Mouse (Mus musculus): ENCODE data around the gene Numb. TPM values are rescaled to one million over a fixed set of nuclear protein-coding genes. Genes with fewer than 3 reads are reported as not detected.

Gene Numb
- polyA plus RNA-seq, 1 experiment from 2014 or later = 30.7 TPM

- Histone ChIP-seq H3K36me3 (replicated peaks; ENCODE audit: control insufficient read depth, insufficient read depth, low read depth, low read length) (no peaks in the 10 kb centered on the region), H3K4me1 (ENCODE audit: control insufficient read depth, insufficient read depth, low read length) (peaks cover 3% of the 10 kb centered on the region), H3K9me3 (replicated peaks; ENCODE audit: control insufficient read depth, low read length) (no peaks in the 10 kb centered on the region), H3K4me2 (ENCODE audit: low read depth, low read length) (no peak overlapping the region), H3K27ac (replicated peaks; ENCODE audit: low read depth, low read length) (no peak overlapping the region), H3K27me3 (ENCODE audit: control insufficient read depth, insufficient read depth, low read length) (no peaks in the 10 kb centered on the region; the same call in 1 of the 2 replicates), H3K9ac (replicated peaks; ENCODE audit: low read length) (no peak overlapping the region), H3K4me3 (ENCODE audit: low read depth, low read length) (no peak overlapping the region)
- ATAC-seq (replicated peaks; ENCODE audit: insufficient number of reproducible peaks, low FRiP score, low TSS enrichment, low read depth) (no peak), DNase-seq (ENCODE audit: low spot score) (no peak)
- WGBS = 82% methylated on average over 10 of the region's 10 CpGs
These were observed 163.0 kb downstream of the Numb start for GRCm38 (mm10) chr12:83758735-83759134.

GRCm38 (mm10) chr12:83752495-83752894 is 169.2 kb downstream of the Numb start:
- ATAC-seq (replicated peaks; ENCODE audit: insufficient number of reproducible peaks, low FRiP score, low TSS enrichment, low read depth) (no peak), DNase-seq (ENCODE audit: low spot score) (no peak)
- no peak overlapping the region for H3K27ac ChIP-seq (replicated peaks; ENCODE audit: low read depth, low read length)
- no peaks in the 10 kb centered on the region for H3K4me1 ChIP-seq (ENCODE audit: control insufficient read depth, insufficient read depth, low read length)
- H3K9ac ChIP-seq (replicated peaks; ENCODE audit: low read length) = no peak overlapping the region
- no peak overlapping the region for H3K4me3 ChIP-seq (ENCODE audit: low read depth, low read length)
- no peaks in the 10 kb centered on the region for H3K27me3 ChIP-seq (ENCODE audit: control insufficient read depth, insufficient read depth, low read length)
- no peaks in the 10 kb centered on the region for H3K9me3 ChIP-seq (replicated peaks; ENCODE audit: control insufficient read depth, low read length)
- no peak overlapping the region for H3K4me2 ChIP-seq (ENCODE audit: low read depth, low read length)
- no peaks in the 10 kb centered on the region for H3K36me3 ChIP-seq (replicated peaks; ENCODE audit: control insufficient read depth, insufficient read depth, low read depth, low read length)
- 27% methylated on average over 2 of the region's 2 CpGs for WGBS

GRCm38 (mm10) chr12:83749186-83749585 is 172.5 kb downstream of the Numb start:
- WGBS = 61% methylated on average over 1 of the region's 1 CpGs
- Histone ChIP-seq H3K4me3 (ENCODE audit: low read depth, low read length) (no peak overlapping the region), H3K36me3 (replicated peaks; ENCODE audit: control insufficient read depth, insufficient read depth, low read depth, low read length) (no peaks in the 10 kb centered on the region), H3K27me3 (ENCODE audit: control insufficient read depth, insufficient read depth, low read length) (no peaks in the 10 kb centered on the region), H3K27ac (replicated peaks; ENCODE audit: low read depth, low read length) (no peak overlapping the region), H3K4me2 (ENCODE audit: low read depth, low read length) (no peak overlapping the region), H3K4me1 (ENCODE audit: control insufficient read depth, insufficient read depth, low read length) (no peaks in the 10 kb centered on the region), H3K9me3 (replicated peaks; ENCODE audit: control insufficient read depth, low read length) (no peaks in the 10 kb centered on the region), H3K9ac (replicated peaks; ENCODE audit: low read length) (no peak overlapping the region)
- ATAC-seq (replicated peaks; ENCODE audit: insufficient number of reproducible peaks, low FRiP score, low TSS enrichment, low read depth) (no peak), DNase-seq (ENCODE audit: low spot score) (no peak)

Other genes with a start within 250 kb of the Numb start
- gene Psen1, start 233.8 kb downstream of the Numb start, polyA plus RNA-seq (2014; fragmentation: Nextera tagmentation; extraction: Ambion mirVana) = 69.8 and 70.8 TPM in 2 replicates
- 0.06 TPM in 1 of 2 replicates, not detected in the other for gene Papln, start 158.3 kb downstream of the Numb start, polyA plus RNA-seq (2014; fragmentation: Nextera tagmentation; extraction: Ambion mirVana)
- 15.0 and 17.4 TPM in 2 replicates for gene Riox1, start 28.7 kb upstream of the Numb start, polyA plus RNA-seq (2014; fragmentation: Nextera tagmentation; extraction: Ambion mirVana)
- gene Heatr4, start 62.9 kb upstream of the Numb start, polyA plus RNA-seq (2014; fragmentation: Nextera tagmentation; extraction: Ambion mirVana) = not detected in 2 replicates
- 10.8 and 12.9 TPM in 2 replicates for gene Acot2, start 65.9 kb upstream of the Numb start, polyA plus RNA-seq (2014; fragmentation: Nextera tagmentation; extraction: Ambion mirVana)
- 36.0 and 41.3 TPM in 2 replicates for gene Acot1, start 87.6 kb upstream of the Numb start, polyA plus RNA-seq (2014; fragmentation: Nextera tagmentation; extraction: Ambion mirVana)
- 0.46 and 0.56 TPM in 2 replicates for gene Acot4, start 116.4 kb upstream of the Numb start, polyA plus RNA-seq (2014; fragmentation: Nextera tagmentation; extraction: Ambion mirVana)
- gene Gm49366, start 117.0 kb upstream of the Numb start, polyA plus RNA-seq (2014; fragmentation: Nextera tagmentation; extraction: Ambion mirVana) = not detected in 2 replicates
- 0.15 and 0.24 TPM in 2 replicates for gene Acot3, start 130.2 kb upstream of the Numb start, polyA plus RNA-seq (2014; fragmentation: Nextera tagmentation; extraction: Ambion mirVana)
- not detected in 2 replicates for gene Acot5, start 147.4 kb upstream of the Numb start, polyA plus RNA-seq (2014; fragmentation: Nextera tagmentation; extraction: Ambion mirVana)
- gene Acot6, start 178.7 kb upstream of the Numb start, polyA plus RNA-seq (2014; fragmentation: Nextera tagmentation; extraction: Ambion mirVana) = 1.0 and 1.7 TPM in 2 replicates
- gene Dnal1, start 192.4 kb upstream of the Numb start, polyA plus RNA-seq (2014; fragmentation: Nextera tagmentation; extraction: Ambion mirVana) = 3.9 and 6.8 TPM in 2 replicates
- gene Pnma1, start 226.6 kb upstream of the Numb start, polyA plus RNA-seq (2014; fragmentation: Nextera tagmentation; extraction: Ambion mirVana) = 0.88 and 1.0 TPM in 2 replicates